Mouse (Mus musculus) hindbrain, embryonic 11.5 days (tissue): ENCODE data around the gene Cdc37. TPM values are rescaled to one million over a fixed set of nuclear protein-coding genes. Genes with fewer than 3 reads are reported as not detected.

ENCODE experiments used
- ATAC-seq: fragments of 200-750 bp; cut with Nextera tagmentation; 2 replicates; pipeline ENCODE4 v1.8.0; 2017; ENCODE audit warnings: mild to moderate bottlenecking, moderate TSS enrichment, moderate library complexity; ENCODE audit not compliant: low FRiP score
- DNase-seq: peaks from one replicate; pipeline ENCODE4 v3.0.0-alpha.2; 2015; ENCODE audit warnings: low spot score
- H3K27ac ChIP-seq: fragments of 300-500 bp; sonication (generic); 2 replicates; pipeline ENCODE4 v1.5.1; 2014; ENCODE audit warnings: mild to moderate bottlenecking, low read depth, low read length
- H3K27me3 ChIP-seq: fragments of 300-500 bp; sonication (generic); 2 replicates; pipeline ENCODE4 v1.6.1; 2014; ENCODE audit warnings: mild to moderate bottlenecking, low read length, moderate library complexity, mixed read lengths; ENCODE audit not compliant: control insufficient read depth, insufficient read depth
- H3K36me3 ChIP-seq: fragments of 300-500 bp; sonication (generic); 2 replicates; pipeline ENCODE4 v1.6.1; 2014; ENCODE audit warnings: mild to moderate bottlenecking, low read length, moderate library complexity, mixed read lengths; ENCODE audit not compliant: control insufficient read depth, insufficient read depth
- H3K4me1 ChIP-seq: fragments of 300-500 bp; sonication (generic); replicated peaks from 2 replicates; pipeline ENCODE4 v1.6.1; 2014; ENCODE audit warnings: low read length, mixed read lengths; ENCODE audit not compliant: control insufficient read depth, insufficient read depth
- H3K4me2 ChIP-seq: fragments of 300-500 bp; sonication (generic); replicated peaks from 2 replicates; pipeline ENCODE4 v1.6.1; 2014; ENCODE audit warnings: mild to moderate bottlenecking, low read depth, low read length
- H3K4me3 ChIP-seq: fragments of 300-500 bp; sonication (generic); 2 replicates; pipeline ENCODE4 v1.5.1; 2014; ENCODE audit warnings: low read depth, low read length
- H3K9ac ChIP-seq: fragments of 300-500 bp; sonication (generic); 2 replicates; pipeline ENCODE4 v1.6.1; 2014; ENCODE audit warnings: low read depth, low read length
- H3K9me3 ChIP-seq: fragments of 300-500 bp; sonication (generic); 2 replicates; pipeline ENCODE4 v1.6.1; 2016; ENCODE audit warnings: low read length; ENCODE audit not compliant: control insufficient read depth
- WGBS: fragments of 180-500 bp; shearing (Covaris S2); extraction: QIAGEN DNeasy Blood & Tissue Kit; methylation state at CpG from one replicate; pipeline ENCODE4 v1.1.7; 2014; 5-methylcytosine and 5-hydroxymethylcytosine counted together
- polyA plus RNA-seq: library from polyadenylated mRNA; unstranded; fragments of >200 nt; fragmentation: Nextera tagmentation; extraction: Ambion mirVana; gene quantifications from 2 replicates; pipeline ENCODE4 v1.2.1, GENCODE M21; 2014

Cdc37 gene
- polyA plus RNA-seq, 1 experiment from 2014 or later, result 306 TPM

GRCm38 (mm10) chr9:21102076-21102475 lies 47.7 kb downstream of the Cdc37 start:
- no peaks in the 10 kb centered on the region for H3K36me3 ChIP-seq
- 0 out of 2 replicates have a peak, but pooled peaks cover 2% of the 10 kb centered on the region for H3K4me1 ChIP-seq
- no peak overlapping the region for H3K9ac ChIP-seq
- no peak overlapping the region for H3K4me2 ChIP-seq
- H3K4me3 ChIP-seq, result no peak overlapping the region
- H3K27me3 ChIP-seq, result no peaks in the 10 kb centered on the region
- 96% methylated on average over 2 of the region's 2 CpGs for WGBS
- no peaks in the 10 kb centered on the region for H3K9me3 ChIP-seq
- H3K27ac ChIP-seq, result no peak overlapping the region
- no peak for DNase-seq
- no peak for ATAC-seq

- no peak overlapping the region for H3K4me2 ChIP-seq
- WGBS, result 46% methylated on average over 15 of the region's 15 CpGs
Measured at GRCm38 (mm10) chr9:21100447-21101161, 49.2 kb downstream of the Cdc37 start.

GRCm38 (mm10) chr9:21097793-21098192 lies 52.0 kb downstream of the Cdc37 start:
- DNase-seq (no peak), ATAC-seq (no peak)
- Histone ChIP-seq H3K9ac (no peak overlapping the region), H3K4me2 (no peak overlapping the region), H3K4me3 (no peak overlapping the region), H3K27ac (no peak overlapping the region), H3K9me3 (no peaks in the 10 kb centered on the region), H3K36me3 (no peaks in the 10 kb centered on the region), H3K4me1 (no peaks in the 10 kb centered on the region), H3K27me3 (no peaks in the 10 kb centered on the region)
- 90% methylated on average over 8 of the region's 8 CpGs for WGBS

More at GRCm38 (mm10) chr9:21100447-21101161, 49.2 kb downstream of the Cdc37 start:
- no peak for ATAC-seq
- H3K9me3 ChIP-seq, result no peaks in the 10 kb centered on the region
- no peak overlapping the region for H3K9ac ChIP-seq
- H3K4me3 ChIP-seq, result no peak overlapping the region
- no peak overlapping the region for H3K27ac ChIP-seq
- 0 out of 2 replicates have a peak, but pooled peaks cover 2% of the 10 kb centered on the region for H3K4me1 ChIP-seq
- no peaks in the 10 kb centered on the region for H3K36me3 ChIP-seq
- DNase-seq, result peak; percentile 21
- no peaks in the 10 kb centered on the region for H3K27me3 ChIP-seq

- 91% methylated on average over 4 of the region's 4 CpGs for WGBS
- Histone ChIP-seq H3K4me1 (no peaks in the 10 kb centered on the region; the same call in 1 of the 2 replicates), H3K4me3 (no peak overlapping the region), H3K27me3 (no peaks in the 10 kb centered on the region), H3K9me3 (no peaks in the 10 kb centered on the region), H3K9ac (no peak overlapping the region), H3K4me2 (no peak overlapping the region), H3K36me3 (no peaks in the 10 kb centered on the region), H3K27ac (no peak overlapping the region)
- DNase-seq (no peak), ATAC-seq (no peak)
Measured at GRCm38 (mm10) chr9:21095958-21096357, 53.8 kb downstream of the Cdc37 start.

- DNase-seq (no peak), ATAC-seq (no peak)
- Histone ChIP-seq H3K4me3 (no peak overlapping the region), H3K27me3 (no peaks in the 10 kb centered on the region), H3K4me1 (peaks cover 5% of the 10 kb centered on the region; the same call in 1 of the 2 replicates), H3K9ac (no peak overlapping the region), H3K27ac (no peak overlapping the region), H3K36me3 (no peaks in the 10 kb centered on the region), H3K9me3 (no peaks in the 10 kb centered on the region), H3K4me2 (no peak overlapping the region)
- WGBS, result 96% methylated on average over 9 of the region's 9 CpGs
Measured at GRCm38 (mm10) chr9:21093423-21093822, 56.4 kb downstream of the Cdc37 start.

GRCm38 (mm10) chr9:21091707-21092320 lies 58.0 kb downstream of the Cdc37 start, which contains the start of the genes Gm38431 and Raver1:
Gene Gm38431, minus strand, starts transcription at chr9:21091997.
Gene Raver1, minus strand, starts transcription at chr9:21092008.
- under 1% methylated on average over 54 of the region's 54 CpGs for WGBS
- H3K4me2 ChIP-seq, result peak within 1 kb of the TSS; percentile 73
- peak; percentile 98 for DNase-seq

GRCm38 (mm10) chr9:21090972-21091706 lies 58.6 kb downstream of the Cdc37 start:
- ATAC-seq (no peak; the same call in 1 of the 2 replicates), DNase-seq (no peak)
- H3K4me2 ChIP-seq, result peak overlapping the region; percentile 73
- peaks cover 2% of the 10 kb centered on the region; the same call in 1 of the 2 replicates for H3K36me3 ChIP-seq
- H3K9ac ChIP-seq, result peak overlapping the region; percentile 83
- no peaks in the 10 kb centered on the region for H3K9me3 ChIP-seq
- H3K4me1 ChIP-seq, result peaks cover 5% of the 10 kb centered on the region; the same call in 1 of the 2 replicates
- WGBS, result 4% methylated on average over 24 of the region's 24 CpGs
- H3K4me3 ChIP-seq, result peak overlapping the region; percentile 70
- H3K27ac ChIP-seq, result peak overlapping the region; percentile 86
- H3K27me3 ChIP-seq, result no peaks in the 10 kb centered on the region

More at GRCm38 (mm10) chr9:21091707-21092320, 58.0 kb downstream of the Cdc37 start, which contains the start of the genes Gm38431 and Raver1:
- Histone ChIP-seq H3K9me3 (no peaks in the 10 kb centered on the region), H3K27ac (peak within 1 kb of the TSS; percentile 86), H3K27me3 (no peaks in the 10 kb centered on the region), H3K4me1 (peaks cover 5% of the 10 kb centered on the region; the same call in 1 of the 2 replicates), H3K9ac (peak within 1 kb of the TSS; percentile 83), H3K36me3 (no peaks in the 10 kb centered on the region), H3K4me3 (peak within 1 kb of the TSS; percentile 70)
- ATAC-seq, result peak; percentile 99

- WGBS, result 91% methylated on average over 1 of the region's 1 CpGs
- Histone ChIP-seq H3K27me3 (no peaks in the 10 kb centered on the region), H3K4me3 (peak overlapping the region; percentile 70), H3K36me3 (peaks cover 2% of the 10 kb centered on the region; the same call in 1 of the 2 replicates), H3K9ac (peak overlapping the region; percentile 83), H3K27ac (no peak overlapping the region), H3K4me2 (peak overlapping the region; percentile 73), H3K4me1 (peaks cover 5% of the 10 kb centered on the region; the same call in 1 of the 2 replicates), H3K9me3 (no peaks in the 10 kb centered on the region)
- no peak for DNase-seq
- ATAC-seq, result no peak
Measured at GRCm38 (mm10) chr9:21090537-21090936, 59.2 kb downstream of the Cdc37 start.
